In genomic region chr19:41830106-41831031, GRCm38 (mm10) we compare ENCODE assay signal across 8 mouse cellular contexts. TPM values are rescaled to one million over a fixed set of nuclear protein-coding genes. Genes with fewer than 3 reads are reported as not detected.
DNase-seq lines count a peak whose midpoint lies in the region; ATAC-seq and TF ChIP-seq lines count a peak whose summit lies in the region.

No protein-coding gene starts in this region.

- ATAC-seq in intestine, postnatal 0 days: peak; percentile 67
- peak; percentile 49 for ATAC-seq in limb, embryonic 15.5 days (ENCODE audit: insufficient number of reproducible peaks, low FRiP score, low TSS enrichment, low read depth)
- peak; percentile 61 for ATAC-seq in midbrain, embryonic 16.5 days

- TF ChIP-seq CTCF in intestine, postnatal 0 days (IDR thresholded peaks at IDR 0.05; ENCODE audit: low read depth): peak; percentile 32

- H3K9ac ChIP-seq in intestine, postnatal 0 days (ENCODE audit: low read depth, low read length): peak overlapping the region; percentile 72
- H3K9ac ChIP-seq in limb, embryonic 15.5 days: peak overlapping the region; percentile 53
- H3K9ac ChIP-seq in midbrain, embryonic 16.5 days (ENCODE audit: low read depth, low read length): peak overlapping the region; percentile 78

- DNase-seq in urinary bladder, adult 2 months (ENCODE audit: low spot score): peak; percentile 38
- no peak for DNase-seq in urinary bladder, postnatal 36 days (ENCODE audit: low spot score in 2 of 2)
- peak; percentile 69 for DNase-seq in embryo, embryonic 11 days
- DNase-seq in gastrocnemius, postnatal 4 days (ENCODE audit: low spot score in 2 of 2): peak; percentile 36 to 72
- peak; percentile 61 to 90 for DNase-seq in spleen, postnatal 4 days (ENCODE audit: low spot score in 2 of 2)

- H3K4me2 ChIP-seq in intestine, postnatal 0 days (replicated peaks; ENCODE audit: low read depth): peak overlapping the region; percentile 99
- H3K4me2 ChIP-seq in limb, embryonic 15.5 days: peak overlapping the region; percentile 99
- H3K4me2 ChIP-seq in midbrain, embryonic 16.5 days (ENCODE audit: low read length): peak overlapping the region; percentile 85

- H3K4me1 ChIP-seq in intestine, postnatal 0 days (replicated peaks; ENCODE audit: control insufficient read depth, insufficient read depth, low read length): 0 out of 2 replicates have a peak, but pooled peaks cover 5% of the 10 kb centered on the region
- H3K4me1 ChIP-seq in limb, embryonic 15.5 days: peaks cover 22% of the 10 kb centered on the region
- H3K4me1 ChIP-seq in midbrain, embryonic 16.5 days (ENCODE audit: control insufficient read depth, insufficient read depth, low read length): peaks cover 31% of the 10 kb centered on the region

- under 1% methylated on average over 87 of the region's 112 CpGs for WGBS in intestine, postnatal 0 days
- under 1% methylated on average over 80 of the region's 112 CpGs for WGBS in limb, embryonic 15.5 days
- WGBS in midbrain, embryonic 16.5 days: under 1% methylated on average over 93 of the region's 112 CpGs

- no peaks in the 10 kb centered on the region for H3K9me3 ChIP-seq in intestine, postnatal 0 days (ENCODE audit: control insufficient read depth)
- H3K9me3 ChIP-seq in limb, embryonic 15.5 days: no peaks in the 10 kb centered on the region
- no peaks in the 10 kb centered on the region for H3K9me3 ChIP-seq in midbrain, embryonic 16.5 days (replicated peaks; ENCODE audit: control insufficient read depth, low read length, poor library complexity, severe bottlenecking)

- H3K4me3 ChIP-seq in intestine, postnatal 0 days (ENCODE audit: low read depth, low read length): peak overlapping the region; percentile 65
- H3K4me3 ChIP-seq in limb, embryonic 15.5 days: peak overlapping the region; percentile 65
- peak overlapping the region; percentile 85 for H3K4me3 ChIP-seq in midbrain, embryonic 16.5 days (ENCODE audit: low read depth, low read length)

- no peaks in the 10 kb centered on the region for H3K27me3 ChIP-seq in intestine, postnatal 0 days (replicated peaks; ENCODE audit: control insufficient read depth, insufficient read depth, low read length)
- H3K27me3 ChIP-seq in limb, embryonic 15.5 days: peaks cover 40% of the 10 kb centered on the region
- H3K27me3 ChIP-seq in midbrain, embryonic 16.5 days (ENCODE audit: control insufficient read depth, insufficient read depth, low read depth, low read length): no peaks in the 10 kb centered on the region

- H3K36me3 ChIP-seq in intestine, postnatal 0 days (ENCODE audit: control insufficient read depth, insufficient read depth): no peaks in the 10 kb centered on the region
- no peaks in the 10 kb centered on the region for H3K36me3 ChIP-seq in limb, embryonic 15.5 days
- H3K36me3 ChIP-seq in midbrain, embryonic 16.5 days (ENCODE audit: control insufficient read depth, insufficient read depth, low read length): no peaks in the 10 kb centered on the region

- H3K27ac ChIP-seq in intestine, postnatal 0 days (ENCODE audit: low read depth, low read length): peak overlapping the region; percentile 91
- H3K27ac ChIP-seq in limb, embryonic 15.5 days: peak overlapping the region; percentile 84; the same call in 1 of the 2 replicates
- peak overlapping the region; percentile 94 for H3K27ac ChIP-seq in midbrain, embryonic 16.5 days (ENCODE audit: low read length)

RNA-seq across cellular contexts. Expression of gene Frat1, which starts 0.6 kb away (rescaled TPM):
- polyA plus RNA-seq in urinary bladder, adult 2 months (2012; rRNA removed): 0.95 and 1.5 TPM in 2 replicates
- total RNA-seq in gastrocnemius, postnatal 4 days (2021): 1 to 10 TPM; 4.6 to 6.7 TPM
- 6.4 and 8.3 TPM in 2 replicates for polyA plus RNA-seq in intestine, postnatal 0 days (2015; fragmentation: Nextera tagmentation; extraction: Ambion mirVana)
- 3.8 and 4.0 TPM in 2 replicates for polyA plus RNA-seq in limb, embryonic 15.5 days (2015; fragmentation: Nextera tagmentation; extraction: Ambion mirVana)
- polyA plus RNA-seq in midbrain, embryonic 16.5 days (2015; fragmentation: Nextera tagmentation; extraction: Ambion mirVana): 27.3 and 28.2 TPM in 2 replicates

RNA-seq across cellular contexts. Expression of gene Frat2, which starts 17.6 kb away (rescaled TPM):
- 1.8 and 2.3 TPM in 2 replicates for polyA plus RNA-seq in urinary bladder, adult 2 months (2012; rRNA removed)
- total RNA-seq in gastrocnemius, postnatal 4 days (2021): 10 to 100 TPM; 11.7 to 14.1 TPM
- polyA plus RNA-seq in intestine, postnatal 0 days (2015; fragmentation: Nextera tagmentation; extraction: Ambion mirVana): 3.8 and 4.5 TPM in 2 replicates
- polyA plus RNA-seq in limb, embryonic 15.5 days (2015; fragmentation: Nextera tagmentation; extraction: Ambion mirVana): 2.1 and 2.2 TPM in 2 replicates
- 5.0 and 5.6 TPM in 2 replicates for polyA plus RNA-seq in midbrain, embryonic 16.5 days (2015; fragmentation: Nextera tagmentation; extraction: Ambion mirVana)

RNA-seq across cellular contexts. Expression of gene Arhgap19, which starts 28.5 kb away (rescaled TPM):
- 4.3 and 4.6 TPM in 2 replicates for polyA plus RNA-seq in urinary bladder, adult 2 months (2012; rRNA removed)
- total RNA-seq in gastrocnemius, postnatal 4 days (2021): 10 to 100 TPM; 14.5 to 15.4 TPM
- 3.5 TPM in 2 replicates for polyA plus RNA-seq in intestine, postnatal 0 days (2015; fragmentation: Nextera tagmentation; extraction: Ambion mirVana)
- polyA plus RNA-seq in limb, embryonic 15.5 days (2015; fragmentation: Nextera tagmentation; extraction: Ambion mirVana): 16.2 and 17.2 TPM in 2 replicates
- polyA plus RNA-seq in midbrain, embryonic 16.5 days (2015; fragmentation: Nextera tagmentation; extraction: Ambion mirVana): 4.3 TPM in 2 replicates

Comparison
In these comparisons a context has a peak if more than half of its experiments do, and no peak if none do; other contexts are left out.
1. DNase-seq: peak in urinary bladder, adult 2 months (single experiment), embryo, embryonic 11 days (single experiment), gastrocnemius, postnatal 4 days (2 of 2) and spleen, postnatal 4 days (2 of 2); none in urinary bladder, postnatal 36 days (0 of 2).
2. Peak in every context shown above with its lines, with median percentiles within 50 percentile points of each other: ATAC-seq, H3K27ac ChIP-seq, H3K4me2 ChIP-seq, H3K4me3 ChIP-seq and H3K9ac ChIP-seq.